Mouse (Mus musculus) liver, postnatal 0 days (tissue): Measurements from ENCODE around the gene Gm2310.

ENCODE experiments used
- CTCF ChIP-seq: sonication (generic); IDR thresholded peaks from 2 replicates; pipeline ENCODE4 v1.5.1; 2016; ENCODE audit warnings: antibody characterized with exemption, low read depth
- EP300 ChIP-seq: IDR thresholded peaks from 2 replicates; pipeline ENCODE4 v1.6.1; 2016; ENCODE audit warnings: antibody characterized with exemption, low read depth, mild to moderate bottlenecking

- TF ChIP-seq CTCF, result no peak
- TF ChIP-seq EP300, result no peak
Observed at GRCm38 (mm10) chr15:8568645-8569528, 49.1 kb upstream of the Gm2310 start.
